Mouse (Mus musculus) spleen, embryonic (tissue): ENCODE results near the gene Serpina9.

Experiments used
- CTCF ChIA-PET: fragments of 350-600 bp; sonication (Branson Sonifier 250); formaldehyde crosslinking; loops from one replicate; lab custom pipeline; 2022; lab: Charles Lee

Gene Serpina9

GRCm38 (mm10) chr12:104013620-104014019 is at the start of gene Serpina9:
Gene Serpina9, minus strand, starts transcription at chr12:104013755.
- CTCF ChIA-PET, result no interaction called here

- CTCF ChIA-PET, result interaction anchor here (0.7 kb wide), 1 partner anchor 356 kb away, joined by 4 read pairs; no protein-coding TSS in a partner anchor
These were observed 48.3 kb upstream of the Serpina9 start for GRCm38 (mm10) chr12:104061862-104062261.

GRCm38 (mm10) chr12:104060126-104060525 is 46.6 kb upstream of the Serpina9 start:
- CTCF ChIA-PET, result interaction anchor here (0.7 kb wide), 1 partner anchor 25 kb away, joined by 3 read pairs; no protein-coding TSS in a partner anchor

GRCm38 (mm10) chr12:104057531-104057930 is 44.0 kb upstream of the Serpina9 start:
- CTCF ChIA-PET, result no interaction called here

GRCm38 (mm10) chr12:104057050-104057449 is 43.5 kb upstream of the Serpina9 start:
- CTCF ChIA-PET, result no interaction called here

- CTCF ChIA-PET, result no interaction called here
These were observed 42.2 kb upstream of the Serpina9 start for GRCm38 (mm10) chr12:104055755-104056154.

- CTCF ChIA-PET, result interaction anchor here (0.6 kb wide), 1 partner anchor 58 kb away, joined by 8 read pairs; no protein-coding TSS in a partner anchor
These were observed 40.4 kb upstream of the Serpina9 start for GRCm38 (mm10) chr12:104053995-104054394.

- CTCF ChIA-PET, result no interaction called here
These were observed 32.2 kb upstream of the Serpina9 start for GRCm38 (mm10) chr12:104045713-104046112.

- CTCF ChIA-PET, result no interaction called here
These were observed 30.8 kb upstream of the Serpina9 start, which contains the start of gene Serpina12 for GRCm38 (mm10) chr12:104044343-104044742. Gene Serpina12, minus strand, starts transcription at chr12:104044443.

GRCm38 (mm10) chr12:104042753-104043152 is 29.2 kb upstream of the Serpina9 start:
- CTCF ChIA-PET, result no interaction called here

GRCm38 (mm10) chr12:104041401-104041800 is 27.8 kb upstream of the Serpina9 start:
- CTCF ChIA-PET, result no interaction called here

GRCm38 (mm10) chr12:104038181-104038580 is 24.6 kb upstream of the Serpina9 start:
- CTCF ChIA-PET, result no interaction called here

- CTCF ChIA-PET, result no interaction called here
These were observed 20.2 kb upstream of the Serpina9 start for GRCm38 (mm10) chr12:104033752-104034151.

- CTCF ChIA-PET, result no interaction called here
These were observed 16.4 kb upstream of the Serpina9 start for GRCm38 (mm10) chr12:104029986-104030385.

GRCm38 (mm10) chr12:104015280-104015679 is 1.7 kb upstream of the Serpina9 start:
- CTCF ChIA-PET, result no interaction called here

- CTCF ChIA-PET, result no interaction called here
These were observed 8.9 kb downstream of the Serpina9 start for GRCm38 (mm10) chr12:104004689-104005088.

- CTCF ChIA-PET, result no interaction called here
These were observed 10.3 kb downstream of the Serpina9 start for GRCm38 (mm10) chr12:104003238-104003612.

- CTCF ChIA-PET, result no interaction called here
These were observed 10.9 kb downstream of the Serpina9 start for GRCm38 (mm10) chr12:104002569-104003237.

- CTCF ChIA-PET, result no interaction called here
These were observed 13.0 kb downstream of the Serpina9 start for GRCm38 (mm10) chr12:104000594-104000993.

- CTCF ChIA-PET, result no interaction called here
These were observed 13.9 kb downstream of the Serpina9 start for GRCm38 (mm10) chr12:103999611-104000010.

GRCm38 (mm10) chr12:103996513-103996912 is 17.0 kb downstream of the Serpina9 start:
- CTCF ChIA-PET, result no interaction called here

- CTCF ChIA-PET, result interaction anchor here (0.7 to 1.3 kb wide), 3 partner anchors 58 to 423 kb away, joined by 8 to 32 read pairs (median 9); no protein-coding TSS in a partner anchor
These were observed 18.1 kb downstream of the Serpina9 start for GRCm38 (mm10) chr12:103995292-103996072.

GRCm38 (mm10) chr12:103992945-103993344 is 20.6 kb downstream of the Serpina9 start:
- CTCF ChIA-PET, result no interaction called here
